8 mouse cellular contexts compared by ENCODE assay signal in genomic region chr14:75330621-75331020, GRCm38 (mm10). TPM values are rescaled to one million over a fixed set of nuclear protein-coding genes. Genes with fewer than 3 reads are reported as not detected.
DNase-seq lines count a peak whose midpoint lies in the region; ATAC-seq and TF ChIP-seq lines count a peak whose summit lies in the region.

No protein-coding gene starts in this region.

- TF ChIP-seq RAD21 in CH12.LX (IDR thresholded peaks at IDR 0.05; ENCODE audit: low read depth, low read length): no peak; the same call in 1 of the 2 replicates

- intact Hi-C loops in gastrocnemius, postnatal 14 days (cut with DNase I; ENCODE audit: low total_unique reads): no loop called here

- no peaks in the 10 kb centered on the region for H3K27me3 ChIP-seq in CH12.LX (replicated peaks)

- no peak overlapping the region for H3K9ac ChIP-seq in CH12.LX (ENCODE audit: insufficient read depth, low read depth)

- H3K4me3 ChIP-seq in CH12.LX (replicated peaks in 1 of 3; ENCODE audit: low read depth in 2 of 3, low read length in 2 of 3, poor library complexity in 1 of 3): no peak overlapping the region

- dilution Hi-C loops in CH12.LX (cut with MboI; ENCODE audit: extremely low pct_ligation_motif_present, extremely low pct_unique_long_range_greater_than_20kb, low sequenced_read_pairs): no loop called here

- peaks cover 37 to 75% of the 10 kb centered on the region in 2 experiments for H3K36me3 ChIP-seq in CH12.LX (replicated peaks in 1 of 2; ENCODE audit: control insufficient read depth in 1 of 2, insufficient read depth in 1 of 2, low read length in 1 of 2)

- H3K27ac ChIP-seq in CH12.LX (ENCODE audit: insufficient read depth, low read depth): no peak overlapping the region

- no peak overlapping the region for H3K4me2 ChIP-seq in CH12.LX (ENCODE audit: insufficient read depth, low read depth, poor library complexity, severe bottlenecking)

- ATAC-seq in megakaryocyte progenitor cell, adult 5-6 weeks (replicated peaks; ENCODE audit: poor library complexity): peak; percentile 83
- no peak for ATAC-seq in inflammation-experienced regulatory T-cells, adult 6 months

- in situ Hi-C loops in CH12.LX (cut with MboI; ENCODE audit: low pct_ligation_motif_present, low pct_unique_long_range_greater_than_20kb, low sequenced_read_pairs): no loop called here

- TF ChIP-seq EP300 in CH12.LX (IDR thresholded peaks at IDR 0.05; ENCODE audit: low read length): no peak

- no peaks in the 10 kb centered on the region for H3K9me3 ChIP-seq in CH12.LX (replicated peaks; ENCODE audit: low read length)

- TF ChIP-seq CTCF in CH12.LX (conservative IDR thresholded peaks at IDR 0.05 in 1 of 2, IDR thresholded peaks at IDR 0.05 in 1 of 2; ENCODE audit: low read depth in 2 of 2, low read length in 2 of 2): peak in 1 of 2 experiments; percentile 36; a peak in 3 of 4 replicates

- H3K79me2 ChIP-seq in CH12.LX (replicated peaks; ENCODE audit: control insufficient read depth, extremely low read depth, insufficient read depth, poor library complexity, severe bottlenecking): no peaks in the 10 kb centered on the region

- peak; percentile 32 to 48 for DNase-seq in layer of hippocampus, postnatal 10 days (ENCODE audit: low spot score in 2 of 2)
- no peak for DNase-seq in layer of hippocampus, adult 18-20 months (ENCODE audit: low spot score in 2 of 2)
- DNase-seq in CH12.LX (ENCODE audit: extremely low read depth): peak; percentile 26
- peak; percentile 23 for DNase-seq in T-cell, adult 2 months (ENCODE audit: low spot score)
- DNase-seq in gastrocnemius, postnatal 14 days: no peak
- DNase-seq in right cerebral cortex, adult 18-20 months: no peak

- TF ChIP-seq POLR2A in CH12.LX (IDR thresholded peaks at IDR 0.05; ENCODE audit: low read depth, low read length): no peak

- 0 out of 4 replicates have a peak, but pooled peaks cover 0 to 4% of the 10 kb centered on the region in 2 experiments for H3K4me1 ChIP-seq in CH12.LX (ENCODE audit: control insufficient read depth in 1 of 2, insufficient read depth in 2 of 2)

TF ChIP-seq in CH12.LX, 34 proteins besides CTCF, POLR2A, EP300 and RAD21:
- TF ChIP-seq MEF2A (IDR thresholded peaks at IDR 0.05; ENCODE audit: borderline replicate concordance, low read depth, low read length) (no peak), MAX (IDR thresholded peaks at IDR 0.05; ENCODE audit: low read length) (no peak), ZNF384 (IDR thresholded peaks at IDR 0.05; ENCODE audit: low read depth, low read length) (no peak), POLR2AphosphoS2 (IDR thresholded peaks at IDR 0.05; ENCODE audit: low read depth, low read length) (no peak), ETS1 (conservative IDR thresholded peaks at IDR 0.05; ENCODE audit: low read depth, low read length) (no peak), CHD1 (IDR thresholded peaks at IDR 0.05; ENCODE audit: low read depth, low read length) (no peak), ZMIZ1 (IDR thresholded peaks at IDR 0.05; ENCODE audit: low read depth, low read length) (no peak), SIN3A (IDR thresholded peaks at IDR 0.05; ENCODE audit: low read length) (no peak), USF2 (conservative IDR thresholded peaks at IDR 0.05; ENCODE audit: low read depth, low read length) (no peak), MAFK (IDR thresholded peaks at IDR 0.05; ENCODE audit: insufficient replicate concordance, low read length) (no peak), IRF4 (IDR thresholded peaks at IDR 0.05; ENCODE audit: low read depth, low read length) (no peak)

RNA-seq across cellular contexts. Expression of gene Zc3h13, which starts 46.4 kb away (rescaled TPM):
- 10 to 100 TPM; 50.1 to 60.0 TPM for total RNA-seq in layer of hippocampus, postnatal 10 days (2021)
- total RNA-seq in layer of hippocampus, adult 18-20 months (2021): 10 to 100 TPM; 59.0 to 62.2 TPM
- 18.8 and 19.3 TPM in 2 replicates for total RNA-seq in CH12.LX (2012; rRNA removed)
- 15.7 and 17.7 TPM in 2 replicates for total RNA-seq in CH12.LX (2014; rRNA removed)
- 38.5 and 39.8 TPM in 2 replicates for polyA plus RNA-seq in CH12.LX (2012; ENCODE audit: insufficient read length, low read depth)
- 23.4 and 31.9 TPM in 2 replicates for total RNA-seq in megakaryocyte progenitor cell, adult 5-6 weeks (2015)
- 23.7 and 26.9 TPM in 2 replicates for total RNA-seq in megakaryocyte progenitor cell, adult 5-6 weeks (2017)
- polyA plus RNA-seq in inflammation-experienced regulatory T-cells, adult 6 months (2017; shearing (Covaris generic)): 10 to 100 TPM; 15.5 to 26.0 (median 17.1) TPM
- 10 to 100 TPM; 14.4 to 16.6 TPM for total RNA-seq in gastrocnemius, postnatal 14 days (2021)

Comparison
In these comparisons a context has a peak if more than half of its experiments do, and no peak if none do; other contexts are left out.
1. DNase-seq: peak in layer of hippocampus, postnatal 10 days (2 of 2), CH12.LX (single experiment) and T-cell, adult 2 months (single experiment); none in layer of hippocampus, adult 18-20 months (0 of 2), gastrocnemius, postnatal 14 days (single experiment) and right cerebral cortex, adult 18-20 months (single experiment).